Mouse (Mus musculus) limb, embryonic 14.5 days (tissue): Measurements from ENCODE around the gene Pnldc1. TPM values are rescaled to one million over a fixed set of nuclear protein-coding genes. Genes with fewer than 3 reads are reported as not detected.

Source experiments
- ATAC-seq: fragments of 200-750 bp; cut with Nextera tagmentation; 2 replicates; pipeline ENCODE4 v1.8.0; 2017; ENCODE audit warnings: low read depth, moderate number of reproducible peaks, moderate TSS enrichment; ENCODE audit not compliant: low FRiP score
- DNase-seq: peaks from one replicate; pipeline ENCODE4 v3.0.0-alpha.2; 2015; ENCODE audit warnings: low spot score
- H3K27ac ChIP-seq: fragments of 300-500 bp; sonication (generic); replicated peaks from 2 replicates; pipeline ENCODE4 v1.5.1; 2014; ENCODE audit warnings: low read depth, mild to moderate bottlenecking, low read length, moderate library complexity, mixed read lengths
- H3K27me3 ChIP-seq: fragments of 300-500 bp; sonication (generic); 2 replicates; pipeline ENCODE4 v1.6.1; 2014; ENCODE audit warnings: low read length, mixed read lengths; ENCODE audit not compliant: control insufficient read depth, insufficient read depth
- H3K36me3 ChIP-seq: fragments of 300-500 bp; sonication (generic); 2 replicates; pipeline ENCODE4 v1.6.1; 2014; ENCODE audit warnings: mild to moderate bottlenecking, low read length, moderate library complexity, mixed read lengths; ENCODE audit not compliant: control insufficient read depth, insufficient read depth
- H3K4me1 ChIP-seq: fragments of 300-500 bp; sonication (generic); 2 replicates; pipeline ENCODE4 v1.6.1; 2014; ENCODE audit warnings: antibody characterized with exemption, low read length, mixed read lengths; ENCODE audit not compliant: control insufficient read depth, insufficient read depth
- H3K4me2 ChIP-seq: fragments of 300-500 bp; sonication (generic); replicated peaks from 2 replicates; pipeline ENCODE4 v1.6.1; 2014; ENCODE audit warnings: low read depth, mild to moderate bottlenecking, low read length, moderate library complexity; ENCODE audit not compliant: severe bottlenecking
- H3K4me3 ChIP-seq: fragments of 300-500 bp; sonication (generic); replicated peaks from 2 replicates; pipeline ENCODE4 v1.5.1; 2014; ENCODE audit warnings: low read length
- H3K9ac ChIP-seq: fragments of 300-500 bp; sonication (generic); 2 replicates; pipeline ENCODE4 v1.6.1; 2014; ENCODE audit warnings: mild to moderate bottlenecking, low read depth, low read length, moderate library complexity; ENCODE audit not compliant: severe bottlenecking
- H3K9me3 ChIP-seq: fragments of 300-500 bp; sonication (generic); 2 replicates; pipeline ENCODE4 v1.6.1; 2016; ENCODE audit warnings: low read length; ENCODE audit not compliant: control insufficient read depth
- POLR2A ChIP-seq: fragments of 200-500 bp; IDR thresholded peaks from 2 replicates; pipeline ENCODE4 v1.8.0; 2012; ENCODE audit warnings: inconsistent platforms, mild to moderate bottlenecking, moderate library complexity, borderline replicate concordance; ENCODE audit not compliant: insufficient read depth, insufficient read length; ENCODE audit errors: extremely low read depth
- WGBS: fragments of 180-500 bp; shearing (Covaris S2); extraction: QIAGEN DNeasy Blood & Tissue Kit; methylation state at CpG from one replicate; pipeline ENCODE4 v1.1.7; 2014; 5-methylcytosine and 5-hydroxymethylcytosine counted together
- polyA plus RNA-seq, 2 experiments: library from polyadenylated mRNA; depleted of rRNA in 1 of 2; stranded (reverse) in 1 of 2; unstranded in 1 of 2; fragments of >200 nt; fragmentation: Nextera tagmentation in 1 of 2; extraction: Ambion mirVana in 1 of 2; gene quantifications; 2 replicates each; pipeline versions ENCODE4 v1.2.1 to v1.2.3; 2012 to 2014

Pnldc1 gene
- polyA plus RNA-seq, 2 experiments: 2.4 to 5.1 TPM

GRCm38 (mm10) chr17:12857395-12857794 lies 52.6 kb downstream of the Pnldc1 start:
- H3K36me3 ChIP-seq: no peaks in the 10 kb centered on the region
- ATAC-seq (no peak), DNase-seq (no peak)
- H3K4me1 ChIP-seq: no peaks in the 10 kb centered on the region
- H3K9ac ChIP-seq: no peak overlapping the region
- no peak overlapping the region for H3K4me3 ChIP-seq
- H3K4me2 ChIP-seq: no peak overlapping the region
- no peaks in the 10 kb centered on the region for H3K9me3 ChIP-seq
- 40% methylated on average over 3 of the region's 3 CpGs for WGBS
- no peak overlapping the region for H3K27ac ChIP-seq
- no peak for TF ChIP-seq POLR2A
- H3K27me3 ChIP-seq: no peaks in the 10 kb centered on the region

- WGBS: 95% methylated on average over 11 of the region's 11 CpGs
- no peaks in the 10 kb centered on the region for H3K27me3 ChIP-seq
- H3K27ac ChIP-seq: no peak overlapping the region
- TF ChIP-seq POLR2A: no peak
- H3K4me3 ChIP-seq: no peak overlapping the region
- no peak overlapping the region for H3K4me2 ChIP-seq
- H3K9me3 ChIP-seq: no peaks in the 10 kb centered on the region
- H3K36me3 ChIP-seq: no peaks in the 10 kb centered on the region
- no peak overlapping the region for H3K9ac ChIP-seq
- no peak for DNase-seq
- no peak for ATAC-seq
- no peaks in the 10 kb centered on the region for H3K4me1 ChIP-seq
Measured at GRCm38 (mm10) chr17:12854386-12854785, 55.6 kb downstream of the Pnldc1 start.

- DNase-seq (no peak), ATAC-seq (no peak)
- 85% methylated on average over 2 of the region's 2 CpGs for WGBS
- H3K4me2 ChIP-seq: no peak overlapping the region
- no peak overlapping the region for H3K27ac ChIP-seq
- TF ChIP-seq POLR2A: no peak
- no peaks in the 10 kb centered on the region for H3K36me3 ChIP-seq
- H3K9me3 ChIP-seq: no peaks in the 10 kb centered on the region
- H3K4me3 ChIP-seq: no peak overlapping the region
- no peaks in the 10 kb centered on the region for H3K4me1 ChIP-seq
- H3K9ac ChIP-seq: no peak overlapping the region
- H3K27me3 ChIP-seq: no peaks in the 10 kb centered on the region
Measured at GRCm38 (mm10) chr17:12853821-12854220, 56.2 kb downstream of the Pnldc1 start.

- TF ChIP-seq POLR2A: no peak
- no peaks in the 10 kb centered on the region for H3K27me3 ChIP-seq
- no peak overlapping the region for H3K4me2 ChIP-seq
Measured at GRCm38 (mm10) chr17:12851689-12852088, 58.3 kb downstream of the Pnldc1 start.

GRCm38 (mm10) chr17:12849778-12850382 lies 60.1 kb downstream of the Pnldc1 start:
- Histone ChIP-seq H3K27ac (no peak overlapping the region), H3K4me1 (peaks cover 10% of the 10 kb centered on the region), H3K9ac (no peak overlapping the region), H3K27me3 (no peaks in the 10 kb centered on the region), H3K36me3 (no peaks in the 10 kb centered on the region), H3K4me3 (no peak overlapping the region), H3K4me2 (no peak overlapping the region), H3K9me3 (no peaks in the 10 kb centered on the region)
- DNase-seq: no peak
- no peak for ATAC-seq
- 85% methylated on average over 8 of the region's 8 CpGs for WGBS
- TF ChIP-seq POLR2A: no peak

More at GRCm38 (mm10) chr17:12851689-12852088, 58.3 kb downstream of the Pnldc1 start:
- Histone ChIP-seq H3K9me3 (no peaks in the 10 kb centered on the region), H3K9ac (no peak overlapping the region), H3K4me3 (no peak overlapping the region), H3K4me1 (no peaks in the 10 kb centered on the region), H3K27ac (no peak overlapping the region), H3K36me3 (no peaks in the 10 kb centered on the region)
- DNase-seq (no peak), ATAC-seq (no peak)
- WGBS: 76% methylated on average over 11 of the region's 11 CpGs
